Mouse (Mus musculus) Muller cell, postnatal 12 days (primary cell): ENCODE data around the gene Il15ra.

Source experiments
- DNase-seq: peaks from one replicate; pipeline ENCODE4 v3.0.0-alpha.2; 2015; ENCODE audit errors: inconsistent ontology term

The Il15ra gene

GRCm38 (mm10) chr2:11705201-11706025, at the start of gene Il15ra:
Il15ra (plus strand) TSS chr2:11705290.
- DNase-seq, result peak; percentile 75

- no peak for DNase-seq
Observed at GRCm38 (mm10) chr2:11657581-11657980, 47.5 kb upstream of the Il15ra start.

GRCm38 (mm10) chr2:11659263-11659662, 45.8 kb upstream of the Il15ra start:
- DNase-seq, result no peak

GRCm38 (mm10) chr2:11662143-11662906, 42.8 kb upstream of the Il15ra start:
- no peak for DNase-seq

- no peak for DNase-seq
Observed at GRCm38 (mm10) chr2:11662907-11663230, 42.2 kb upstream of the Il15ra start.

GRCm38 (mm10) chr2:11663961-11664360, 41.1 kb upstream of the Il15ra start:
- DNase-seq, result peak; percentile 75

GRCm38 (mm10) chr2:11664367-11664766, 40.7 kb upstream of the Il15ra start:
- DNase-seq, result no peak

GRCm38 (mm10) chr2:11664806-11665205, 40.3 kb upstream of the Il15ra start:
- no peak for DNase-seq

GRCm38 (mm10) chr2:11665326-11665725, 39.8 kb upstream of the Il15ra start:
- DNase-seq, result no peak

- DNase-seq, result no peak
Observed at GRCm38 (mm10) chr2:11672144-11672543, 32.9 kb upstream of the Il15ra start.

GRCm38 (mm10) chr2:11679626-11680025, 25.5 kb upstream of the Il15ra start:
- DNase-seq, result no peak

- no peak for DNase-seq
Observed at GRCm38 (mm10) chr2:11682712-11683111, 22.4 kb upstream of the Il15ra start.

GRCm38 (mm10) chr2:11686512-11686911, 18.6 kb upstream of the Il15ra start:
- DNase-seq, result no peak

- no peak for DNase-seq
Observed at GRCm38 (mm10) chr2:11687436-11687835, 17.7 kb upstream of the Il15ra start.

GRCm38 (mm10) chr2:11690201-11690890, 14.7 kb upstream of the Il15ra start:
- DNase-seq, result no peak

GRCm38 (mm10) chr2:11693352-11693751, 11.7 kb upstream of the Il15ra start:
- no peak for DNase-seq

- DNase-seq, result no peak
Observed at GRCm38 (mm10) chr2:11694104-11694503, 11.0 kb upstream of the Il15ra start.

- DNase-seq, result no peak
Observed at GRCm38 (mm10) chr2:11695867-11696266, 9.2 kb upstream of the Il15ra start.

- DNase-seq, result no peak
Observed at GRCm38 (mm10) chr2:11698994-11699393, 6.1 kb upstream of the Il15ra start.

GRCm38 (mm10) chr2:11699905-11700304, 5.2 kb upstream of the Il15ra start:
- no peak for DNase-seq

GRCm38 (mm10) chr2:11706030-11706745, 1.1 kb downstream of the Il15ra start:
- DNase-seq, result no peak

GRCm38 (mm10) chr2:11706746-11707065, 1.6 kb downstream of the Il15ra start:
- DNase-seq, result peak; percentile 39
